Mouse (Mus musculus) thymus, adult 2 months (tissue): ENCODE data around the gene Tcf7l2. TPM values are rescaled to one million over a fixed set of nuclear protein-coding genes. Genes with fewer than 3 reads are reported as not detected.

ENCODE experiments used
- DNase-seq: peaks from one replicate; pipeline ENCODE4 v3.0.0; 2021
- H3K27ac ChIP-seq: fragments of 200-500 bp; 2 replicates; pipeline ENCODE4 v1.5.1; 2012; ENCODE audit warnings: low read length, control low read depth; ENCODE audit not compliant: control insufficient read depth, insufficient read depth
- H3K27me3 ChIP-seq: fragments of 200-500 bp; 2 replicates; pipeline ENCODE4 v1.6.1; 2012; ENCODE audit warnings: mild to moderate bottlenecking, low read length, moderate library complexity, mixed read lengths; ENCODE audit not compliant: control insufficient read depth, insufficient read depth
- H3K36me3 ChIP-seq: fragments of 200-500 bp; 2 replicates; pipeline ENCODE4 v1.6.1; 2012; ENCODE audit warnings: mild to moderate bottlenecking, low read length, moderate library complexity; ENCODE audit not compliant: control insufficient read depth, insufficient read depth
- H3K4me1 ChIP-seq: fragments of 200-500 bp; replicated peaks from 2 replicates; pipeline ENCODE4 v1.6.1; 2012; ENCODE audit warnings: low read length; ENCODE audit not compliant: control insufficient read depth, insufficient read depth
- H3K4me3 ChIP-seq: fragments of 200-500 bp; 2 replicates; pipeline ENCODE4 v1.5.1; 2012; ENCODE audit warnings: mild to moderate bottlenecking, low read length, control low read depth, moderate library complexity; ENCODE audit not compliant: control insufficient read depth, insufficient read depth
- CTCF ChIP-seq: fragments of 200-500 bp; IDR thresholded peaks from 2 replicates; pipeline ENCODE4 v1.5.1; 2012; ENCODE audit warnings: mild to moderate bottlenecking, control low read depth, low read length, moderate library complexity, borderline replicate concordance; ENCODE audit not compliant: control insufficient read depth, poor library complexity, insufficient read depth; ENCODE audit errors: extremely low read depth
- POLR2A ChIP-seq: fragments of 200-500 bp; IDR thresholded peaks from 2 replicates; pipeline ENCODE4 v1.6.1; 2012; ENCODE audit warnings: mild to moderate bottlenecking, low read length, control low read depth, moderate library complexity; ENCODE audit not compliant: control insufficient read depth, poor library complexity, insufficient read depth; ENCODE audit errors: extremely low read depth
- WGBS: fragments of 180-500 bp; shearing (Covaris S2); methylation state at CpG from one replicate; pipeline ENCODE4 v1.1.7; 2018; 5-methylcytosine and 5-hydroxymethylcytosine counted together
- polyA plus RNA-seq: library from polyadenylated mRNA; depleted of rRNA; stranded (reverse); fragments of >200 nt; gene quantifications from 2 replicates; pipeline ENCODE4 v1.2.3, GENCODE M21; 2012

Gene Tcf7l2
- polyA plus RNA-seq, 1 experiment: 7.6 TPM

GRCm38 (mm10) chr19:55744576-55745191 lies 3.1 kb downstream of the Tcf7l2 start:
- Histone ChIP-seq H3K4me1 (peaks cover 18% of the 10 kb centered on the region), H3K27me3 (no peaks in the 10 kb centered on the region; the same call in 1 of the 2 replicates), H3K4me3 (no peak overlapping the region), H3K36me3 (no peaks in the 10 kb centered on the region), H3K27ac (no peak overlapping the region)
- whole genome bisulfite sequencing: 39% methylated on average over 21 of the region's 21 CpGs
- TF ChIP-seq CTCF (no peak), POLR2A (no peak)
- DNase-seq: no peak

GRCm38 (mm10) chr19:55745192-55745578 lies 3.6 kb downstream of the Tcf7l2 start:
- Histone ChIP-seq H3K27ac (no peak overlapping the region), H3K27me3 (no peaks in the 10 kb centered on the region; the same call in 1 of the 2 replicates), H3K36me3 (no peaks in the 10 kb centered on the region), H3K4me1 (peaks cover 18% of the 10 kb centered on the region), H3K4me3 (no peak overlapping the region)
- no peak for TF ChIP-seq CTCF
- no peak for TF ChIP-seq POLR2A
- no peak for DNase-seq
- WGBS: 96% methylated on average over 9 of the region's 9 CpGs

DNA sequence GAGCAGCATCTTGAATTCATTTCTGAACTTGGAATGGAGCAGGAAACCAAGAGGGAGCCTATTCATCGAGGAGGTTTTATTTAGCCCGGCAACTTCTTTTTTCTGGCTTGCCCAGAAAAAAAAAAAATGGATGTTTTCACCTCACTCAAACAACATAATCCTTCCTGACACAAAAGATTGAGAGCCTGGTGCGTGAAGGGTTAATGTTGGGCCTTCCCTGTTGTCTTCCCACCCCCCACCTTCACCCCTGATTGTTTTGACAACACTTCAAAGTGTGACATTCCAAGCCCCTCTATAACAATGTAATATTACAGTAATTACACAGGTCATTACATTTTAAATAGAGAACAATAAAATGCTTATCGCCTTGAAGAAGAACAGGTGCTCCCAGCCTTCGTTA lies 4.6 kb downstream of the Tcf7l2 start:
- peaks cover 13% of the 10 kb centered on the region for H3K4me1 ChIP-seq
- TF ChIP-seq POLR2A: no peak
- TF ChIP-seq CTCF: no peak
- H3K27me3 ChIP-seq: no peaks in the 10 kb centered on the region; the same call in 1 of the 2 replicates
- no peak overlapping the region for H3K27ac ChIP-seq
- no peak for DNase-seq
- H3K4me3 ChIP-seq: no peak overlapping the region
- no peaks in the 10 kb centered on the region for H3K36me3 ChIP-seq
- 82% methylated on average over 5 of the region's 5 CpGs for WGBS

DNA sequence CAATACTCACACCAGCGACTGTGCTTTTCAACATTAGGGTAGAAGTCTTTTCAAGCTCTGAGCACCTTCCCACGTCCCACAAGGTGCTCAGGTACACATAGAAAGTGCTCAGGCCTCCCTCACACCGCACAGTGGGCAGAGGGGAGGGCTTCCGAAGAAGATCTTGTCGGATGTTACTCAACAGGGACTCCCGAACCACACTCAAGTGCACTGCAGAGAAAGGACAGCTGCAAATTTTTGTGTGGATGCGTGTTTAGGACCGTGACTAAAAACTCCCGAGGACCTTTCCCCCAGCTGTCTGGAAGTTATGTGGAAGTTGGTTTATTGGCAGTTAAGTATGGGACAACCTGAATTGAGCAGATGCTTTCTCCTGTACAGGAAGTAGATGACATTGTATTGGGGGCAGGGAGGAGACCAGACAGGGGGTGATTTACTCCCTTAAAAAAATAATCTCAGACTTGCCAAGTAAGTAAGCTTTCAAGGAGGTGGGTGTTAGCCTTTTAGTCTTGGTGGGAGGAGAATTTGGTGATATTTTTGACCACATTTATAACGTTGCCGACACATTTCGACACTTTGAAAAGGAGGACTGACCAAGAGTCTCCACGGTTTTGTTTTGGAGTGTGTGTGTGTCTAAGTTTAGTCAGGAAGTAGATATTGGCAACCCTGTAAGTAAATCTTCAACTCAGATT lies 5.8 kb downstream of the Tcf7l2 start:
- WGBS: 32% methylated on average over 13 of the region's 13 CpGs
- Histone ChIP-seq H3K36me3 (no peaks in the 10 kb centered on the region), H3K27me3 (no peaks in the 10 kb centered on the region; the same call in 1 of the 2 replicates), H3K27ac (no peak overlapping the region), H3K4me3 (no peak overlapping the region), H3K4me1 (peaks cover 12% of the 10 kb centered on the region)
- DNase-seq: no peak
- no peak for TF ChIP-seq CTCF
- no peak for TF ChIP-seq POLR2A

GRCm38 (mm10) chr19:55747926-55748291 lies 6.3 kb downstream of the Tcf7l2 start:
- no peaks in the 10 kb centered on the region; the same call in 1 of the 2 replicates for H3K27me3 ChIP-seq
- DNase-seq: no peak
- no peak overlapping the region for H3K27ac ChIP-seq
- 81% methylated on average over 6 of the region's 6 CpGs for WGBS
- peaks cover 12% of the 10 kb centered on the region for H3K4me1 ChIP-seq
- H3K36me3 ChIP-seq: no peaks in the 10 kb centered on the region
- H3K4me3 ChIP-seq: no peak overlapping the region
- TF ChIP-seq CTCF (no peak), POLR2A (no peak)

GRCm38 (mm10) chr19:55748801-55749200 lies 7.2 kb downstream of the Tcf7l2 start:
- TF ChIP-seq POLR2A: no peak
- TF ChIP-seq CTCF: no peak
- H3K27ac ChIP-seq: no peak overlapping the region
- DNase-seq: no peak
- no peaks in the 10 kb centered on the region; the same call in 1 of the 2 replicates for H3K27me3 ChIP-seq
- peaks cover 7% of the 10 kb centered on the region for H3K4me1 ChIP-seq
- no peaks in the 10 kb centered on the region for H3K36me3 ChIP-seq
- 98% methylated on average over 6 of the region's 6 CpGs for WGBS
- no peak overlapping the region for H3K4me3 ChIP-seq

DNA sequence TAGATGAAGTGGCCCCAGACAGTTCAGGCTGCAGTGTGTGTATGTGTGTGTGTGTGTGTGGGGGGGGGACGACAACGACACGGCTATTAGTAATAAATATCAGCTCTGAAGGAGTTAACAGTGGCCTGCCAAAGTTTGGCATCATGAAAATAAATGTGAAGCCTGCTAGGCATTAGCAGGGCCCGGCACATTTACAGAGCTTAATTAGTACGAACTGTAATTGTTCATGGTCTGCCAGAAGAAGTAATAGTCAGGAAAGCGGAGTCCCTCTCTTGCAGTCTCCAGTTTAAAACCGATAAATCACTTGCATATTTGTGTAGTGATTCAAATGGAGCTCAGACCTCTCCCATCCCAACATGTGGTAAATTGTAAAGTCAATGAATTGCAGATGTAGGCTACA lies 7.9 kb downstream of the Tcf7l2 start:
- H3K27me3 ChIP-seq: no peaks in the 10 kb centered on the region; the same call in 1 of the 2 replicates
- peaks cover 3% of the 10 kb centered on the region; the same call in 1 of the 2 replicates for H3K4me1 ChIP-seq
- WGBS: 95% methylated on average over 7 of the region's 7 CpGs

More for the DNA sequence above, 7.9 kb downstream of the Tcf7l2 start:
- Histone ChIP-seq H3K27ac (no peak overlapping the region), H3K4me3 (no peak overlapping the region), H3K36me3 (no peaks in the 10 kb centered on the region)
- DNase-seq: no peak
- no peak for TF ChIP-seq POLR2A
